Mouse (Mus musculus): ENCODE results near the gene Kcnn3. TPM values are rescaled to one million over a fixed set of nuclear protein-coding genes. Genes with fewer than 3 reads are reported as not detected.

The Kcnn3 gene
- polyA plus RNA-seq, 1 experiment, result not detected

DNA sequence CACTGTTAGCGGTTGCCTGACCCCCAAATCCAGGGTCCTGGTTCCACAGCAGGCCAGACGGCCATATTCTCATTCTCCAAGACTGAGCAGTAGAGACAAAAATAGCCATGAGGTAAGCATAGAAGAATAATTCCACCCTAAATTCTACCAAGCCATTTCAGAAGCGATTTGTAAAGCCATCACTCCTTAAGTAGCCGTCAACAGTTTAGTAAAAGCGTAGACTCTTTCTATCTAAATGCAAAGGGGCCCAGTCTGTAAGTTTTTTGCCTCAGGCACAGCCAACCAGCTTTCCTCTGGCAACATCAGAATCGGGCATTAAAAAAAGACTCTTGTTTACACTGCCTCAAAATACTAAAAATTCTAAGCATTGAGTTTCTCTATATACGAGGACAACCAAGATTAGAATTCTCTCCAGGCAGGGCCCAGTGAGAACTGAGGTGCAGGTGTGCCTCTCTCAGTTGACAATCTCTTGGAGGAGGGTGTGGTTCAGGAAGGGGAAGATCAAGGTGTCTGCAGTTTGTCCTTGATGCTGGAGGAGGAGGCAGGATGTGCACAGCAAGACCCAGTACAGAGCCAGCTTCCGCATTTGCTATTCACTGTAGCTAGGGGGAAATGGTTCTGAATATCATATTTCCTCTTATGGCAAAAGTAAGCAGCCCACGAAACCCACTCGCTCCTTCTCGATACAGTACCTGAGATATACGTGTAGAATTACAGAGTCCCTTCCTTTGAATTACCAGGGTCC, 152.8 kb downstream of the Kcnn3 start:
- TF ChIP-seq CTCF (IDR thresholded peaks at IDR 0.05; ENCODE audit: low read depth, low read length) (no peak), POLR2A (IDR thresholded peaks at IDR 0.05; ENCODE audit: borderline replicate concordance, low read depth, low read length) (no peak)
- Histone ChIP-seq H3K4me1 (ENCODE audit: control insufficient read depth, insufficient read depth, low read length) (no peaks in the 10 kb centered on the region), H3K4me3 (ENCODE audit: insufficient read depth, low read length) (no peak overlapping the region), H3K27ac (ENCODE audit: insufficient read depth, low read depth, low read length) (no peak overlapping the region)

DNA sequence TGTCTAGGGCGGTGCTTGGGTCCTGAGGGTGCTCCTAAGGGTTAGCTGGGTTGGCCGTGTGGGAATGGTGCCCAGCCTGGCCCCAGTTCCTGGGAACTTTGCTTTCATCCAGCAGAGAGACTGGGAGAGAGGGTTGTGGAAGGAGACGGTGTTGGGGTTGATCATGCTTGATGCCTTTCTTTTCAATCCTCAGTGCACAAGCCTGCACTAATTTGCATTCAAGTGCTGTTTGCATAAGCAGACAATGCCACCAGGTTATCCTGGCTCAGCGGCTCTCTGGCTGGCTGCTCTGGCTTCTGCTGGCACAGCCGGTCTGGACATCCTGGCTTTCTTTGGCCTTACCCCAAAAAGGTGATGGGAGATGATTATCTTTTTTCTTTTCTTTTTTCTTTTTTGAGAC, 157.7 kb downstream of the Kcnn3 start:
- H3K27ac ChIP-seq (ENCODE audit: insufficient read depth, low read depth, low read length), result no peak overlapping the region
- H3K4me1 ChIP-seq (ENCODE audit: control insufficient read depth, insufficient read depth, low read length), result no peaks in the 10 kb centered on the region
- no peak overlapping the region for H3K4me3 ChIP-seq (ENCODE audit: insufficient read depth, low read length)
- no peak for TF ChIP-seq CTCF (IDR thresholded peaks at IDR 0.05; ENCODE audit: low read depth, low read length)

DNA sequence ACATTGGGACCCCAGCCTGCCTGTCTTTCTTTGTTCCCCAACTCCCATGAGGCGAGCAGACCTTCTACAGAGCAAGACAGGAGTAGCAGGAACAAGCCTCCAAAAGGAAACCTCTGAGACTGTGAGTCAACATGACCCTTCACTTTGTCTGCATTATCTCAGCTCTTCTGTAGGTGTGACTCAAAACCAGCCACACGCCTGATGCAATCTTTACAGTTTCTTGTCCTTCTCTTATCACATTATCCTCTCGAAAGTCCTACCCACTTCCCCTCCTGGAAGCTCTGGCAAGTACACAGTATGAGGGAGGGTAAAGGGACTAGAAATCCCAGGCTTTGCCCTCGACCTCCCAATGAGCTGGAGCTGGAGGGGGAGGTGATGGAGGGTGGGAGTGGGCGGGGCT, 166.1 kb downstream of the Kcnn3 start:
- no peak for TF ChIP-seq CTCF (IDR thresholded peaks at IDR 0.05; ENCODE audit: low read depth, low read length)
- TF ChIP-seq POLR2A (IDR thresholded peaks at IDR 0.05; ENCODE audit: borderline replicate concordance, low read depth, low read length), result no peak
- Histone ChIP-seq H3K4me3 (ENCODE audit: insufficient read depth, low read length) (no peak overlapping the region), H3K27ac (ENCODE audit: insufficient read depth, low read depth, low read length) (no peak overlapping the region), H3K4me1 (ENCODE audit: control insufficient read depth, insufficient read depth, low read length) (no peaks in the 10 kb centered on the region)

DNA sequence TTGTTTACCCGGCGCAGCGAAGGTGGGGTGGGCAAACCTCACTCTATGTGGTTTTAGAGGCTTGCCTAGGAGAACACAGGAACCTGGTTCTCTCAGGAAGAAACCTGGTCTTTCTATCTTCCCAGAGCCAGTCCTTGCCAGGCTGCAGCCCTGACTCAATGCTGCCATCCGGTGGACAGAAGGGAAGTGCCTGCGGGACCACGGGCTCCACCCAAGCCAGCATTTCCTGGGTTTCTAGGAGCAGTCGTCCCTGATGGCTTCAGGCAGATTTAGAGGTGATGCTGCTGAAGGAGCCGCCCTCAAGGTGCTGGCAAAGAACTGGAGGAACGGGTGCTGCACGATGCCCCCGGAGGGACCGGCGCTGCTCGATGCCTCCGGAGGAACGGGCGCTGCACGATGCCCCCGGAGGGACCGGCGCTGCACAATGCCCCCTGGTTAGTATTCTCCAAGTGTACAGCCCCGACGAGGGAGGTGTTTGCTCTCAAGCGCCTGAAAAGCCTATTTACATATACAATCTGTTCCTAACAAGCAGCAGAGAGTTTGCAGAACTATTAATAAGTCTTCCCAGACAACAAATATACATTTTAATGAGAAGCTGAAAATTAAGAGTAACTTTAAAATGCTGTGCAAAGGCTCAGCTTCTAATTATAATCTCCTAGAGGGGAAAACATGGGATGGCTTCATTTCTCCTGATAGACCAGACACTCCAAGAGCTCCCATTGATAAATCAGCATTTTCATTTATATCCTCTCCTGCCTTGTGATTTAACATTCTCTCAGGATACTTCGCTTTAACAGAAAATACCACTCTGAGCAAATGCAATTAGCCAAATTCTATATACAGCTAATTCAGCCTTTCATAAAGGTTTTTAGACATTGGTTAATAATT, 169.0 kb downstream of the Kcnn3 start:
- Histone ChIP-seq H3K4me3 (ENCODE audit: insufficient read depth, low read length) (peak overlapping the region; percentile 18), H3K4me1 (ENCODE audit: control insufficient read depth, insufficient read depth, low read length) (no peaks in the 10 kb centered on the region), H3K27ac (ENCODE audit: insufficient read depth, low read depth, low read length) (no peak overlapping the region)
- no peak for TF ChIP-seq POLR2A (IDR thresholded peaks at IDR 0.05; ENCODE audit: borderline replicate concordance, low read depth, low read length)
- peak; percentile 93 for TF ChIP-seq CTCF (IDR thresholded peaks at IDR 0.05; ENCODE audit: low read depth, low read length)

GRCm38 (mm10) chr3:89691776-89692175, 171.8 kb downstream of the Kcnn3 start:
- H3K4me1 ChIP-seq (ENCODE audit: control insufficient read depth, insufficient read depth, low read length), result no peaks in the 10 kb centered on the region
- no peak overlapping the region for H3K27ac ChIP-seq (ENCODE audit: insufficient read depth, low read depth, low read length)
- TF ChIP-seq POLR2A (IDR thresholded peaks at IDR 0.05; ENCODE audit: borderline replicate concordance, low read depth, low read length) (no peak), CTCF (IDR thresholded peaks at IDR 0.05; ENCODE audit: low read depth, low read length) (no peak)
- H3K4me3 ChIP-seq (ENCODE audit: insufficient read depth, low read length), result no peak overlapping the region

GRCm38 (mm10) chr3:89696152-89696821, 176.3 kb downstream of the Kcnn3 start:
- Histone ChIP-seq H3K27ac (ENCODE audit: insufficient read depth, low read depth, low read length) (no peak overlapping the region), H3K4me3 (ENCODE audit: insufficient read depth, low read length) (no peak overlapping the region), H3K4me1 (ENCODE audit: control insufficient read depth, insufficient read depth, low read length) (no peaks in the 10 kb centered on the region)
- TF ChIP-seq CTCF (IDR thresholded peaks at IDR 0.05; ENCODE audit: low read depth, low read length) (no peak), POLR2A (IDR thresholded peaks at IDR 0.05; ENCODE audit: borderline replicate concordance, low read depth, low read length) (no peak)

DNA sequence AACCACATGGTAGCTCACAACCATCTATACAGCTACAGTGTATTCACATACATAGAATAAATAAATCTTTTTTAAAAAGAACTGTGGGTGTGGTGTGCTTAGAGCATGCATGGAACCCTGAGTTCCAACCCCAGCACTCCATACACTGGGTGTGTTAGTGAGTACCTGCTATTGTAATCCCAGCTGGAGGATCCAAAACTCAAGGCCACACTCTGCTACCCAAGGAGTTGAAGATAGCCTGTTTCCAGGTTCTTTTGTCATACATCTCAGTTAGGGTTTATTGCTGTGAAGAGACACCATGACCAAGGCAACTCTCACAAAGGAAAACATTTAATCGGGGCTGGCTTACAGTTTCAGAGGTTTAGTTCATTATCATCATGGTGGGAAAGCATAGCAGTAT, 179.0 kb downstream of the Kcnn3 start:
- Histone ChIP-seq H3K4me3 (ENCODE audit: insufficient read depth, low read length) (no peak overlapping the region), H3K4me1 (ENCODE audit: control insufficient read depth, insufficient read depth, low read length) (no peaks in the 10 kb centered on the region; the same call in 1 of the 2 replicates), H3K27ac (ENCODE audit: insufficient read depth, low read depth, low read length) (no peak overlapping the region)
- TF ChIP-seq POLR2A (IDR thresholded peaks at IDR 0.05; ENCODE audit: borderline replicate concordance, low read depth, low read length), result no peak
- no peak for TF ChIP-seq CTCF (IDR thresholded peaks at IDR 0.05; ENCODE audit: low read depth, low read length)

- Histone ChIP-seq H3K4me1 (ENCODE audit: control insufficient read depth, insufficient read depth, low read length) (no peaks in the 10 kb centered on the region; the same call in 1 of the 2 replicates), H3K4me3 (ENCODE audit: insufficient read depth, low read length) (no peak overlapping the region), H3K27ac (ENCODE audit: insufficient read depth, low read depth, low read length) (no peak overlapping the region)
- TF ChIP-seq CTCF (IDR thresholded peaks at IDR 0.05; ENCODE audit: low read depth, low read length) (no peak), POLR2A (IDR thresholded peaks at IDR 0.05; ENCODE audit: borderline replicate concordance, low read depth, low read length) (no peak)
Observed at GRCm38 (mm10) chr3:89700461-89700860, 180.5 kb downstream of the Kcnn3 start.

DNA sequence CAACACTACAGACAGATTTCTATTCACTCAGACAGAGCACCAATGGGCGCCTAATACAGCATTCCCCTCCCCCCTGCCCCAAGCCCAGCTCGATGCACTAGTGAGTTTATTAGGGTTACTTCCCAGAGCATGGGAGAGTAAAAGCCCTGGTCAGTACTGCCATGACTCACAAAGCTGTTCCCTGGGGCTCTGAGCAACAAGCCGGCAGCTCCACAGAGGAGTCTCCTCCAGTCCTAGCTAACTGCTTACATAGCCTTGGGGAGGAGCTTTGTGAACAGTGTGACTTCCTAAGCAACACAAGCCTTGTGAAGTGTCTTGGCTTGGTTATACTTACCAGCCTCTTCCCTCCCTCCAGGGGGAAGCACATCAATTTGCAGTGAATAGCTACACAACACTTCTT, 183.6 kb downstream of the Kcnn3 start:
- no peaks in the 10 kb centered on the region; the same call in 1 of the 2 replicates for H3K4me1 ChIP-seq (ENCODE audit: control insufficient read depth, insufficient read depth, low read length)

More for the DNA sequence above, 183.6 kb downstream of the Kcnn3 start:
- H3K27ac ChIP-seq (ENCODE audit: insufficient read depth, low read depth, low read length), result no peak overlapping the region
- TF ChIP-seq POLR2A (IDR thresholded peaks at IDR 0.05; ENCODE audit: borderline replicate concordance, low read depth, low read length) (no peak), CTCF (IDR thresholded peaks at IDR 0.05; ENCODE audit: low read depth, low read length) (no peak)
- H3K4me3 ChIP-seq (ENCODE audit: insufficient read depth, low read length), result no peak overlapping the region
